Mouse (Mus musculus): ENCODE measurements around the gene Ppp1r3e.
A peak's percentile ranks its signal among the peaks of the same experiment; 100 is the strongest.

Ppp1r3e gene

GRCm38 (mm10) chr14:54877048-54877715 lies at the start of gene Ppp1r3e:
Gene Ppp1r3e, minus strand, starts transcription at chr14:54877550.
- peak; percentile 60 for DNase-seq (ENCODE audit: low spot score)

- peak; percentile 78 for DNase-seq (ENCODE audit: low spot score)
These were observed 49.2 kb upstream of the Ppp1r3e start for GRCm38 (mm10) chr14:54926401-54927158.

- peak; percentile 60 for DNase-seq (ENCODE audit: low spot score)
These were observed 48.3 kb upstream of the Ppp1r3e start, which contains the start of gene Efs for GRCm38 (mm10) chr14:54925349-54926342. Gene Efs, minus strand, starts transcription at chr14:54926126.

GRCm38 (mm10) chr14:54924641-54925348 lies 47.4 kb upstream of the Ppp1r3e start:
- peak; percentile 64 for DNase-seq (ENCODE audit: low spot score)

- no peak for DNase-seq (ENCODE audit: low spot score)
These were observed 42.8 kb upstream of the Ppp1r3e start for GRCm38 (mm10) chr14:54920076-54920685.

- no peak for DNase-seq (ENCODE audit: low spot score)
These were observed 36.0 kb upstream of the Ppp1r3e start for GRCm38 (mm10) chr14:54913343-54913742.

- peak; percentile 69 for DNase-seq (ENCODE audit: low spot score)
These were observed 35.5 kb upstream of the Ppp1r3e start, which contains the start of gene Slc22a17 for GRCm38 (mm10) chr14:54912886-54913285. Gene Slc22a17, minus strand, starts transcription at chr14:54913132.

- DNase-seq (ENCODE audit: low spot score), result no peak
These were observed 34.9 kb upstream of the Ppp1r3e start for GRCm38 (mm10) chr14:54912109-54912850.

- DNase-seq (ENCODE audit: low spot score), result no peak
These were observed 31.3 kb upstream of the Ppp1r3e start for GRCm38 (mm10) chr14:54908682-54909081.

- DNase-seq (ENCODE audit: low spot score), result no peak
These were observed 26.3 kb upstream of the Ppp1r3e start for GRCm38 (mm10) chr14:54903641-54904040.

- DNase-seq (ENCODE audit: low spot score), result peak; percentile 63
These were observed 23.0 kb upstream of the Ppp1r3e start for GRCm38 (mm10) chr14:54900383-54900782.

GRCm38 (mm10) chr14:54897445-54897844 lies 20.1 kb upstream of the Ppp1r3e start:
- DNase-seq (ENCODE audit: low spot score), result no peak

GRCm38 (mm10) chr14:54894296-54895151 lies 17.2 kb upstream of the Ppp1r3e start:
- peak; percentile 49 for DNase-seq (ENCODE audit: low spot score)

GRCm38 (mm10) chr14:54893651-54894181 lies 16.4 kb upstream of the Ppp1r3e start:
- peak; percentile 95 for DNase-seq (ENCODE audit: low spot score)

- DNase-seq (ENCODE audit: low spot score), result no peak
These were observed 14.8 kb upstream of the Ppp1r3e start, which contains the start of gene Pabpn1 for GRCm38 (mm10) chr14:54892200-54892599. Gene Pabpn1, plus strand, starts transcription at chr14:54892500.

- no peak for DNase-seq (ENCODE audit: low spot score)
These were observed 8.0 kb upstream of the Ppp1r3e start for GRCm38 (mm10) chr14:54885309-54885708.

- DNase-seq (ENCODE audit: low spot score), result no peak
These were observed 6.8 kb upstream of the Ppp1r3e start for GRCm38 (mm10) chr14:54884022-54884712.
